Mouse (Mus musculus) hindbrain, embryonic 15.5 days (tissue): ENCODE results near the gene Apoa5. TPM values are rescaled to one million over a fixed set of nuclear protein-coding genes. Genes with fewer than 3 reads are reported as not detected.

Experiments used
- ATAC-seq: fragments of 200-750 bp; cut with Nextera tagmentation; 2 replicates; pipeline ENCODE4 v1.8.0; 2017; ENCODE audit warnings: low read depth, moderate number of reproducible peaks, moderate TSS enrichment; ENCODE audit not compliant: low FRiP score
- H3K27ac ChIP-seq: fragments of 300-500 bp; sonication (generic); replicated peaks from 2 replicates; pipeline ENCODE4 v1.5.1; 2015; ENCODE audit warnings: mild to moderate bottlenecking, inconsistent platforms
- H3K27me3 ChIP-seq: fragments of 300-500 bp; sonication (generic); 2 replicates; pipeline ENCODE4 v1.6.1; 2015; ENCODE audit warnings: control low read depth, inconsistent platforms
- H3K36me3 ChIP-seq: fragments of 300-500 bp; sonication (generic); 2 replicates; pipeline ENCODE4 v1.6.1; 2015; ENCODE audit warnings: control low read depth, inconsistent platforms
- H3K4me1 ChIP-seq: fragments of 300-500 bp; sonication (generic); replicated peaks from 2 replicates; pipeline ENCODE4 v1.6.1; 2015; ENCODE audit warnings: control low read depth, inconsistent platforms
- H3K4me2 ChIP-seq: fragments of 300-500 bp; sonication (generic); 2 replicates; pipeline ENCODE4 v1.6.1; 2015; ENCODE audit warnings: moderate library complexity, mild to moderate bottlenecking, inconsistent platforms
- H3K4me3 ChIP-seq: fragments of 300-500 bp; sonication (generic); 2 replicates; pipeline ENCODE4 v1.5.1; 2015; ENCODE audit warnings: mild to moderate bottlenecking, inconsistent platforms
- H3K9ac ChIP-seq: fragments of 300-500 bp; sonication (generic); 2 replicates; pipeline ENCODE4 v1.6.1; 2015; ENCODE audit warnings: inconsistent platforms
- H3K9me3 ChIP-seq: fragments of 300-500 bp; sonication (generic); 2 replicates; pipeline ENCODE4 v1.6.1; 2016; ENCODE audit warnings: control low read depth, inconsistent platforms
- WGBS: fragments of 180-500 bp; shearing (Covaris S2); methylation state at CpG from one replicate; pipeline ENCODE4 v1.1.7; 2015; 5-methylcytosine and 5-hydroxymethylcytosine counted together
- polyA plus RNA-seq: library from polyadenylated mRNA; unstranded; fragments of >200 nt; fragmentation: Nextera tagmentation; extraction: Ambion mirVana; gene quantifications from 2 replicates; pipeline ENCODE4 v1.2.1, GENCODE M21; 2015

Apoa5 gene
- polyA plus RNA-seq, 1 experiment from 2014 or later: not detected

DNA sequence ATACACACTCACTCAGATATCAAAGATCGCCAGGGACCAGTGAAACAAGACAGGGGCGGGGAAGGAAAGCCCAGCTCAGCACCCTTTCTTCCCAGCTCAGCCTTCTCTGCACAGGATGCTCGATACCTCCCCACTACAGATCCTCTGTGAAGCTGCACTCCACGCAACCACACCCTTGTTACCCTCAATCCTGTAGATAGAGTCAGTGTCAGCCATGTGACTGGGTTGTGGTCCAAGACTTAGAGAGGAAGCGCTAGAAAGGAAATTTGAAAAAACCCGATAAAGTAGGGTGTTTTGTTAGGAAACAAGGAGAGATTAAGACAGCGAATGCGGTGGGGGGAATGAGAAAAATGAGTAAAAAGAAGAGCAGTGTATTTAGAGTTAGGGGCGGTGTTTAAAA lies 3.6 kb downstream of the Apoa5 start:
- no peak overlapping the region for H3K9ac ChIP-seq
- H3K4me1 ChIP-seq: peaks cover 13% of the 10 kb centered on the region
- peaks cover 19% of the 10 kb centered on the region for H3K36me3 ChIP-seq
- H3K4me3 ChIP-seq: no peak overlapping the region
- no peak for ATAC-seq
- no peaks in the 10 kb centered on the region for H3K9me3 ChIP-seq
- H3K27ac ChIP-seq: no peak overlapping the region
- peaks cover 13% of the 10 kb centered on the region; the same call in 1 of the 2 replicates for H3K27me3 ChIP-seq
- 90% methylated on average over 9 of the region's 9 CpGs for WGBS
- peak overlapping the region; percentile 94; the same call in 1 of the 2 replicates for H3K4me2 ChIP-seq

DNA sequence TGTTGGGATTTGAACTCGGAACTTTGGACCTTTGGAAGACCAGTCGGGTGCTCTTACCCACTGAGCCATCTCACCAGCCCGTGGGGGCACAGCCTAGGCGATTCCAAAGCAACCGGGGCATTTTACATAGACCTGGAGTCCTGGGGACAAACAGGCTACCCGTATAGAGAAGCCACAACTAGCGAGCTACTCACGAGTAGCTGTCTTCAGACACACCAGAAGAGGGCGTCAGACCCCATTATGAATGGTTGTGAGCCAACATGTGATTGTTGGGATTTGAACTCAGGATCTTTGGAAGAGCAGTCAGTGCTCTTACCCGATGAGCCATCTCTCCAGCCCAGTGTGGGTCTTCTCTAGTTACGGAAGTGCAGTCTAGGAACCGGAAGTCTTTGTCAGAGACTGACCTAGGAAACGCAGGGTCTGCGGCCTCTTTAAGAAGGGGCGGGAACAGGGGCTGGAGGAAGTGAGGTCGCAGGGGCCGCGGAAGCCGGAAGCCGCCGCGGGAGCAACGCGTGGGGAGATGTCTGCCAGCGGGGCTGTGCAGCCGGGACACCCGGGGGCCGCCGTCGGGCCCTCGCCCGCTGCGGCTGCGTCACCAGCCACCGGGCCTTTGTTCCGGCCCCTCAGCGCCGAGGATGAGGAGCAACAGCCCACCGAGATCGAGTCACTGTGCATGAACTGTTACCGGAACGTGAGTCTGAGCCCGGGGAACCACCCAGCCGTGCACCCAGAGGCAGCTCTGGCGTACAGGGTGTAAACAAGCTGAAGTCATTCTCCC lies 4.4 kb downstream of the Apoa5 start, which contains the start of gene Zpr1:
Zpr1 (plus strand) TSS at position 388 of the 778 bp plus-strand sequence.
- peak; percentile 95 for ATAC-seq
- Histone ChIP-seq H3K4me1 (peaks cover 13% of the 10 kb centered on the region), H3K4me2 (peak within 1 kb of the TSS; percentile 94), H3K9ac (peak within 1 kb of the TSS; percentile 71), H3K9me3 (no peaks in the 10 kb centered on the region), H3K36me3 (peaks cover 27% of the 10 kb centered on the region), H3K4me3 (peak within 1 kb of the TSS; percentile 86), H3K27ac (peak within 1 kb of the TSS; percentile 68), H3K27me3 (peaks cover 13% of the 10 kb centered on the region; the same call in 1 of the 2 replicates)
- 5% methylated on average over 44 of the region's 45 CpGs for whole genome bisulfite sequencing

DNA sequence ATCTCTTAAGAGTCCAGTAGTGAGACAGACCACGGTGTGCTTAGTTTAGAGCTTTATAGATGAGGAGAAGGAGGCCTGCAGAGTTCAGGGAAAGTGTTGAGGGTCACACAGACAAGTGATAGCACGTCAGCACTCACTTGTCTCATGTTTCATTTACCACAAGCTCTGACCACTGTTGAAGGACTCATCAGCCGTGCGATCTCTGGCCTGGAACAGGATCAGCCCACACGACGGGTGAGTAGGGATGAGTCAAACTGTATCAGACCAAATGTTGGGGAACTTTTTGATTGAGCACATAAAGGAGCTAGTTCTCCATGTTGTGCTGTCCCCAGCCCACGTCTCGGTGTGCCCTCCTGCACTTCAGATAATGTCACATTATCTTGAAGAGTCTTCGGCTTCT lies 6.1 kb downstream of the Apoa5 start:
- ATAC-seq: no peak
- peaks cover 8% of the 10 kb centered on the region; the same call in 1 of the 2 replicates for H3K27me3 ChIP-seq
- H3K4me2 ChIP-seq: no peak overlapping the region
- H3K9ac ChIP-seq: no peak overlapping the region
- H3K4me1 ChIP-seq: peaks cover 13% of the 10 kb centered on the region
- WGBS: 95% methylated on average over 9 of the region's 9 CpGs
- H3K4me3 ChIP-seq: no peak overlapping the region
- peaks cover 38% of the 10 kb centered on the region for H3K36me3 ChIP-seq
- H3K27ac ChIP-seq: no peak overlapping the region
- H3K9me3 ChIP-seq: no peaks in the 10 kb centered on the region

DNA sequence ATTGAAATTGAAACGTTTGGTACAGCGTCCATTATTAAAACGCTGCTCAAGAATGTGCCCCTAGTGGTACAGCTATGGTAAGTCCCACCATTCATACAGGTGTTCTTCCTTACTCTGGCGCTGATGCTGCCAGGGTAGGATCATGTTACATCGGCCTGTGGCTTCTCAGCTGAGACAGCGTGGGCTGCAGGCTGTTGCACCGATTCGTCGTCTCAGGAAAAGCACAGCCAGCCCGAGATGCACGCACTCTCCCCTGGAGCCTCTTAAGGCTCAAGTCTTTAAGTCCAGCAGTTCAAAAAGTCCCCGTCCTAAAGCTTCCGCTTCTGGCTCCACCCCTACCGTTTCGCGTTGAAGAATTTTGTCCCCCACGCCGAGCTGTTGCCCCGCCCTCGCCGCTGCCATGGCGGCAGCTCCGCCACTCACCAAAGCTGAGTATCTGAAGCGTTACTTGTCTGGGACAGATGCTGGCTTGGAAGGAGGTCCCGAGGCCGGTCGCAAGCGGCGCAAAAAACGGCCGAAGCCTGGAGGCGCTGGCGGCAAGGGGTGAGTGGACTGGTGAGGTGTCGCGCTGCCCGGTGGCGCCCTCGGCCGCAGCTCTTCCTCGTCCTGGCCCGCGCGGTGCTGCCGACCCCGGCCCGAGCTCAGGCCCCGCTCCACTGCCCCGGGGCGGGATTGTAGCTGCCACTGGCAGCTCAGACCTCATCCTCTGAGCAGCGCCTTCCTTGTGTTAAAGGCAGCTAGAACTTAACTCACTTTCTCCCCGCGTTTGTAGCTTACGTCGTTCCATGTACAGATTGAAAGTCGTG lies 14.4 kb downstream of the Apoa5 start, which contains the start of gene Bud13:
Bud13 (plus strand) TSS at position 378 of the 806 bp plus-strand sequence.
- H3K4me3 ChIP-seq: peak within 1 kb of the TSS; percentile 94
- no peaks in the 10 kb centered on the region for H3K9me3 ChIP-seq
- H3K9ac ChIP-seq: peak within 1 kb of the TSS; percentile 81
- peaks cover 56% of the 10 kb centered on the region for H3K36me3 ChIP-seq
- no peaks in the 10 kb centered on the region for H3K27me3 ChIP-seq
- H3K27ac ChIP-seq: peak within 1 kb of the TSS; percentile 77
- ATAC-seq: peak; percentile 93
- H3K4me2 ChIP-seq: peak within 1 kb of the TSS; percentile 79
- peaks cover 18% of the 10 kb centered on the region for H3K4me1 ChIP-seq
- WGBS: under 1% methylated on average over 55 of the region's 55 CpGs

DNA sequence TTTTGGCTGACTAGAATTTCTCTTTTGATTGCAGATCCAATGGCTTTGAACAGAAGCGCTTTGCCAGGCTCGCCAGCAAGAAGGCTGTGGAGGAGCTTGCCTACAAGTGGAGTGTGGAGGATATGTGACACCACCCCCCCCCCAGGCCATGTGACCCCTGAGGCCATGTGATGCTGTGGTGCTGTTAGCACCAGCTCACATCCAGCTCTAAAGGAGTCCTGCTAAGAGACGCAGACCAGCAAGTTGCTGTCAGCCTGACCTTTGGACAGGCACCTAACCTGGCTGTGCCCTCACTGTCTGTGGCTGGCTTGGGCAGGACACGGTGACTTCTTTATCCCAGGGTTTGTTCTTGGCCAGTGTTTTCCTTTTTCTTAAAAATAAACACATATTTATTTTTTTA lies 29.9 kb downstream of the Apoa5 start:
- WGBS: 93% methylated on average over 4 of the region's 4 CpGs
- Histone ChIP-seq H3K9me3 (no peaks in the 10 kb centered on the region), H3K4me3 (no peak overlapping the region), H3K4me1 (no peaks in the 10 kb centered on the region), H3K27me3 (no peaks in the 10 kb centered on the region), H3K27ac (no peak overlapping the region), H3K9ac (no peak overlapping the region), H3K4me2 (no peak overlapping the region), H3K36me3 (peaks cover 39% of the 10 kb centered on the region)
- ATAC-seq: no peak

DNA sequence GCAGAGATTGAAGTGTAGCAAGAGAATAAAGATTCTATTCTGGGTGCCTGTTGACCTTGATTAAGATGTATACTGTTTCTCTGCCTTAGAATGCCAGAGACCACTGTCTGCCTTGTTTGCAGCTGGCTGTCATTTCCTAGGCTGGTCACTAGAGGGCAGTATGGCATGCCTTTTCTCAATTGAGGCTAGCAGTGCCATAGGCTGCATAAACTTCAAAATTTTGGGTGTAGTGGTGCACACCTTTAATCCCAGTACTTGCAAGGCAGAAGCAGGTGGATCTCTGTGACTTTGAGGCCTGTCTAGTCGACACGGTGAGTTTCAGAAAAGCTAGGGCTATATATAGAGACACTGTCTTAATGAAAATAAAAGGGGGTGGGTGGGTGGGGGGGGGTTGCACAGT lies 33.7 kb downstream of the Apoa5 start:
- H3K4me2 ChIP-seq: no peak overlapping the region
- no peak overlapping the region for H3K4me3 ChIP-seq
- peak; percentile 69; the same call in 1 of the 2 replicates for ATAC-seq
- H3K9me3 ChIP-seq: no peaks in the 10 kb centered on the region
- 7% methylated on average over 2 of the region's 2 CpGs for WGBS
- no peak overlapping the region for H3K27ac ChIP-seq
- no peak overlapping the region for H3K9ac ChIP-seq
- no peaks in the 10 kb centered on the region for H3K27me3 ChIP-seq
- H3K36me3 ChIP-seq: peaks cover 15% of the 10 kb centered on the region
- no peaks in the 10 kb centered on the region for H3K4me1 ChIP-seq

DNA sequence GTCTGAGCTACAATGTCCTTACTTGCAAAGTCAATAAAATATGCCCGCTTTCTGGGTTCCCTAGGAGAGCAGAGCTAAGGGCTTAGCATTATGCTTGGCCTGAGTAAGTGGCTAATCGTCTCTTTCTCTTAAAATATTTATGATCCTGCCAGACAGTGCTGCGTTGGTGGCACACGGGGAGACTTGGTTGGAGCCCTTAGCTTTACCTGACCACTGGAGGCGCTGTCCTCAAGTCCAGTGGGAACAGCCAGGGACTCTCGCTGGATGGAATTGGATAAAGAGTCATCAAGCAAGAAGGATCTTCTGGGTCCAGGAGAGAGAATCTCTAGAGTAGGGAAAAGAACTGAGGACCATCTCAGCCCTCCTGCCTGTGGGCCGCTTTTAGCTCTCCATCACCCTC lies 40.7 kb downstream of the Apoa5 start:
- Histone ChIP-seq H3K27ac (no peak overlapping the region), H3K9ac (no peak overlapping the region), H3K27me3 (0 out of 2 replicates have a peak, but pooled peaks cover 5% of the 10 kb centered on the region), H3K4me2 (no peak overlapping the region), H3K4me1 (0 out of 2 replicates have a peak, but pooled peaks cover 2% of the 10 kb centered on the region), H3K36me3 (no peaks in the 10 kb centered on the region), H3K4me3 (no peak overlapping the region), H3K9me3 (no peaks in the 10 kb centered on the region)
- no peak for ATAC-seq
- WGBS: 17% methylated on average over 7 of the region's 7 CpGs

GRCm38 (mm10) chr9:46314507-46314906 lies 46.1 kb downstream of the Apoa5 start:
- H3K27me3 ChIP-seq: 0 out of 2 replicates have a peak, but pooled peaks cover 2% of the 10 kb centered on the region
- no peaks in the 10 kb centered on the region for H3K9me3 ChIP-seq

GRCm38 (mm10) chr9:46314921-46315320 lies 46.5 kb downstream of the Apoa5 start:
- H3K4me3 ChIP-seq: no peak overlapping the region
- peaks cover 28% of the 10 kb centered on the region for H3K4me1 ChIP-seq
- 0 out of 2 replicates have a peak, but pooled peaks cover 2% of the 10 kb centered on the region for H3K27me3 ChIP-seq
- 45% methylated on average over 2 of the region's 2 CpGs for WGBS
- no peak overlapping the region for H3K27ac ChIP-seq
- no peak overlapping the region for H3K4me2 ChIP-seq
- no peaks in the 10 kb centered on the region for H3K9me3 ChIP-seq
- no peak overlapping the region for H3K9ac ChIP-seq
- ATAC-seq: 0 out of 2 replicates have a peak, but pooled peaks have one; percentile 3
- H3K36me3 ChIP-seq: no peaks in the 10 kb centered on the region

More at GRCm38 (mm10) chr9:46314507-46314906, 46.1 kb downstream of the Apoa5 start:
- no peak overlapping the region for H3K4me3 ChIP-seq
- no peak overlapping the region for H3K27ac ChIP-seq
- 5% methylated on average over 4 of the region's 4 CpGs for WGBS
- peaks cover 28% of the 10 kb centered on the region for H3K4me1 ChIP-seq
- no peak overlapping the region for H3K4me2 ChIP-seq
- no peak overlapping the region for H3K9ac ChIP-seq
- ATAC-seq: peak; percentile 62; the same call in 1 of the 2 replicates
- H3K36me3 ChIP-seq: no peaks in the 10 kb centered on the region

- 0 out of 2 replicates have a peak, but pooled peaks cover 2% of the 10 kb centered on the region for H3K27me3 ChIP-seq
- H3K4me3 ChIP-seq: no peak overlapping the region
- H3K27ac ChIP-seq: peak overlapping the region; percentile 30; the same call in 1 of the 2 replicates
- no peaks in the 10 kb centered on the region for H3K9me3 ChIP-seq
- peaks cover 28% of the 10 kb centered on the region for H3K4me1 ChIP-seq
- 0 out of 2 replicates have a peak overlapping the region, but pooled peaks have one; percentile 6 for H3K4me2 ChIP-seq
- no peak overlapping the region for H3K9ac ChIP-seq
- H3K36me3 ChIP-seq: no peaks in the 10 kb centered on the region
- 26% methylated on average over 11 of the region's 11 CpGs for WGBS
- peak; percentile 50; the same call in 1 of the 2 replicates for ATAC-seq
Measured at GRCm38 (mm10) chr9:46315807-46316365, 47.5 kb downstream of the Apoa5 start.

DNA sequence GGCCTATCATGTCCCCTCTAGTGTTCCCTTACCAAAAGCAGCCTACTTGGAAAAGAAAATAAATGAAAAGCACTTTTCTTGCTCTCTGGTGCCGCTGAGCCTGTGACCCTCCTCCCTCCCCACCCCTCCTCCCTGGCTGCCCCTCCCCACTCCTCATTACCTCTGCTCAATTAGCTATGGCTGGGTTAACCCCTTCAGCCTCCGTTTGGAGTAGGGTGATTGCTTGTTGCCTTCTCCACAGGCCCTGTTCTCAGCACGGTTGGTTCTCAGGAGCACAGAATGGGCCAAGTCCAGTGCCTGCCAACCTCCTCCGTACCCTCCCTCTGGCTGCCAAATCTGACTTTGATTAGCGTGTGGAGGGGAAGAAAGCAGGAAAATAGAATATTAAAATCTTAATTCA lies 48.0 kb downstream of the Apoa5 start:
- ATAC-seq: 0 out of 2 replicates have a peak, but pooled peaks have one; percentile 42
- WGBS: 13% methylated on average over 5 of the region's 5 CpGs
- H3K9ac ChIP-seq: no peak overlapping the region
- no peaks in the 10 kb centered on the region for H3K9me3 ChIP-seq
- H3K4me2 ChIP-seq: no peak overlapping the region
- peaks cover 28% of the 10 kb centered on the region for H3K4me1 ChIP-seq
- H3K27ac ChIP-seq: peak overlapping the region; percentile 30; the same call in 1 of the 2 replicates
- H3K4me3 ChIP-seq: no peak overlapping the region
- 0 out of 2 replicates have a peak, but pooled peaks cover 2% of the 10 kb centered on the region for H3K27me3 ChIP-seq
- no peaks in the 10 kb centered on the region for H3K36me3 ChIP-seq
